Mouse (Mus musculus) 3T3-L1 (cell line): ENCODE measurements around the gene Mycs.

Source experiments
- DNase-seq: peaks from one replicate; pipeline ENCODE4 v3.0.0-alpha.2; 2015; ENCODE audit warnings: low read depth, low spot score

Gene Mycs

GRCm38 (mm10) chrX:5469165-5469564 lies at the start of gene Mycs:
Gene Mycs (minus strand): TSS chrX:5469265.
- DNase-seq, result no peak

GRCm38 (mm10) chrX:5468022-5468421 lies 1.0 kb downstream of the Mycs start:
- no peak for DNase-seq
